Mouse (Mus musculus): ENCODE measurements around the gene Wipf2. TPM values are rescaled to one million over a fixed set of nuclear protein-coding genes. Genes with fewer than 3 reads are reported as not detected.

The Wipf2 gene
- polyA plus RNA-seq, 1 experiment from 2014 or later: 3.8 TPM

- Histone ChIP-seq H3K36me3 (ENCODE audit: control insufficient read depth, insufficient read depth, low read length) (no peaks in the 10 kb centered on the region), H3K27me3 (ENCODE audit: control insufficient read depth, insufficient read depth, low read length) (no peaks in the 10 kb centered on the region), H3K9ac (ENCODE audit: low read depth, low read length) (peak overlapping the region; percentile 77), H3K9me3 (replicated peaks; ENCODE audit: control insufficient read depth, low read length) (no peaks in the 10 kb centered on the region), H3K27ac (ENCODE audit: low read depth, low read length) (peak overlapping the region; percentile 93; the same call in 1 of the 2 replicates), H3K4me1 (ENCODE audit: control insufficient read depth, insufficient read depth, low read length) (peaks cover 75% of the 10 kb centered on the region), H3K4me2 (peak overlapping the region; percentile 75), H3K4me3 (ENCODE audit: low read depth, low read length) (peak overlapping the region; percentile 63)
- WGBS (ENCODE audit: insufficient replicate concordance): 40% methylated on average over 7 of the region's 7 CpGs
- no peak for ATAC-seq (replicated peaks; ENCODE audit: insufficient number of reproducible peaks, low FRiP score, low TSS enrichment)
Observed at GRCm38 (mm10) chr11:98938701-98939083, 75.3 kb downstream of the Wipf2 start.

GRCm38 (mm10) chr11:98939084-98939952 is 75.9 kb downstream of the Wipf2 start:
- Histone ChIP-seq H3K9me3 (replicated peaks; ENCODE audit: control insufficient read depth, low read length) (no peaks in the 10 kb centered on the region), H3K27me3 (ENCODE audit: control insufficient read depth, insufficient read depth, low read length) (no peaks in the 10 kb centered on the region), H3K4me2 (peak overlapping the region; percentile 75), H3K4me1 (ENCODE audit: control insufficient read depth, insufficient read depth, low read length) (peaks cover 82% of the 10 kb centered on the region), H3K36me3 (ENCODE audit: control insufficient read depth, insufficient read depth, low read length) (no peaks in the 10 kb centered on the region), H3K9ac (ENCODE audit: low read depth, low read length) (peak overlapping the region; percentile 77), H3K4me3 (ENCODE audit: low read depth, low read length) (peak overlapping the region; percentile 63), H3K27ac (ENCODE audit: low read depth, low read length) (peak overlapping the region; percentile 100; the same call in 1 of the 2 replicates)
- no peak for ATAC-seq (replicated peaks; ENCODE audit: insufficient number of reproducible peaks, low FRiP score, low TSS enrichment)
- 40% methylated on average over 15 of the region's 15 CpGs for WGBS (ENCODE audit: insufficient replicate concordance)

- peak overlapping the region; percentile 100 for H3K27ac ChIP-seq (ENCODE audit: low read depth, low read length)
- peak overlapping the region; percentile 77 for H3K9ac ChIP-seq (ENCODE audit: low read depth, low read length)
- peaks cover 89% of the 10 kb centered on the region for H3K4me1 ChIP-seq (ENCODE audit: control insufficient read depth, insufficient read depth, low read length)
- H3K4me3 ChIP-seq (ENCODE audit: low read depth, low read length): peak overlapping the region; percentile 63
- peak overlapping the region; percentile 75 for H3K4me2 ChIP-seq
- no peaks in the 10 kb centered on the region for H3K9me3 ChIP-seq (replicated peaks; ENCODE audit: control insufficient read depth, low read length)
- no peaks in the 10 kb centered on the region for H3K36me3 ChIP-seq (ENCODE audit: control insufficient read depth, insufficient read depth, low read length)
- no peaks in the 10 kb centered on the region for H3K27me3 ChIP-seq (ENCODE audit: control insufficient read depth, insufficient read depth, low read length)
- ATAC-seq (replicated peaks; ENCODE audit: insufficient number of reproducible peaks, low FRiP score, low TSS enrichment): no peak
- WGBS (ENCODE audit: insufficient replicate concordance): 39% methylated on average over 11 of the region's 11 CpGs
Observed at GRCm38 (mm10) chr11:98939953-98940641, 76.7 kb downstream of the Wipf2 start.

- WGBS (ENCODE audit: insufficient replicate concordance): 35% methylated on average over 3 of the region's 3 CpGs
- H3K27me3 ChIP-seq (ENCODE audit: control insufficient read depth, insufficient read depth, low read length): no peaks in the 10 kb centered on the region
- peak overlapping the region; percentile 75 for H3K4me2 ChIP-seq
- H3K27ac ChIP-seq (ENCODE audit: low read depth, low read length): peak overlapping the region; percentile 100
- no peaks in the 10 kb centered on the region for H3K9me3 ChIP-seq (replicated peaks; ENCODE audit: control insufficient read depth, low read length)
- no peak for ATAC-seq (replicated peaks; ENCODE audit: insufficient number of reproducible peaks, low FRiP score, low TSS enrichment)
- H3K4me3 ChIP-seq (ENCODE audit: low read depth, low read length): peak overlapping the region; percentile 63
- peaks cover 90% of the 10 kb centered on the region for H3K4me1 ChIP-seq (ENCODE audit: control insufficient read depth, insufficient read depth, low read length)
- H3K9ac ChIP-seq (ENCODE audit: low read depth, low read length): peak overlapping the region; percentile 77
- H3K36me3 ChIP-seq (ENCODE audit: control insufficient read depth, insufficient read depth, low read length): no peaks in the 10 kb centered on the region
Observed at GRCm38 (mm10) chr11:98940776-98941175, 77.3 kb downstream of the Wipf2 start.

- H3K27me3 ChIP-seq (ENCODE audit: control insufficient read depth, insufficient read depth, low read length): no peaks in the 10 kb centered on the region
- WGBS (ENCODE audit: insufficient replicate concordance): 3% methylated on average over 12 of the region's 12 CpGs
- H3K9ac ChIP-seq (ENCODE audit: low read depth, low read length): peak overlapping the region; percentile 77
- H3K36me3 ChIP-seq (ENCODE audit: control insufficient read depth, insufficient read depth, low read length): no peaks in the 10 kb centered on the region
- H3K9me3 ChIP-seq (replicated peaks; ENCODE audit: control insufficient read depth, low read length): no peaks in the 10 kb centered on the region
- no peak for ATAC-seq (replicated peaks; ENCODE audit: insufficient number of reproducible peaks, low FRiP score, low TSS enrichment)
- H3K4me1 ChIP-seq (ENCODE audit: control insufficient read depth, insufficient read depth, low read length): peaks cover 88% of the 10 kb centered on the region
- H3K27ac ChIP-seq (ENCODE audit: low read depth, low read length): peak overlapping the region; percentile 100
- peak overlapping the region; percentile 63 for H3K4me3 ChIP-seq (ENCODE audit: low read depth, low read length)
- H3K4me2 ChIP-seq: peak overlapping the region; percentile 75
Observed at GRCm38 (mm10) chr11:98941341-98941825, 77.9 kb downstream of the Wipf2 start.

- 7% methylated on average over 15 of the region's 15 CpGs for WGBS (ENCODE audit: insufficient replicate concordance)
- peak; percentile 15; the same call in 1 of the 2 replicates for ATAC-seq (replicated peaks; ENCODE audit: insufficient number of reproducible peaks, low FRiP score, low TSS enrichment)
Observed at GRCm38 (mm10) chr11:98941826-98942550, 78.5 kb downstream of the Wipf2 start.

GRCm38 (mm10) chr11:98942555-98942922 is 79.1 kb downstream of the Wipf2 start:
- Histone ChIP-seq H3K4me2 (peak overlapping the region; percentile 75), H3K27ac (ENCODE audit: low read depth, low read length) (peak overlapping the region; percentile 100), H3K27me3 (ENCODE audit: control insufficient read depth, insufficient read depth, low read length) (no peaks in the 10 kb centered on the region), H3K36me3 (ENCODE audit: control insufficient read depth, insufficient read depth, low read length) (no peaks in the 10 kb centered on the region), H3K4me1 (ENCODE audit: control insufficient read depth, insufficient read depth, low read length) (peaks cover 87% of the 10 kb centered on the region), H3K9me3 (replicated peaks; ENCODE audit: control insufficient read depth, low read length) (no peaks in the 10 kb centered on the region), H3K4me3 (ENCODE audit: low read depth, low read length) (peak overlapping the region; percentile 63), H3K9ac (ENCODE audit: low read depth, low read length) (peak overlapping the region; percentile 77)
- 44% methylated on average over 3 of the region's 3 CpGs for WGBS (ENCODE audit: insufficient replicate concordance)
- ATAC-seq (replicated peaks; ENCODE audit: insufficient number of reproducible peaks, low FRiP score, low TSS enrichment): no peak

More at GRCm38 (mm10) chr11:98941826-98942550, 78.5 kb downstream of the Wipf2 start:
- H3K9ac ChIP-seq (ENCODE audit: low read depth, low read length): peak overlapping the region; percentile 77
- H3K27me3 ChIP-seq (ENCODE audit: control insufficient read depth, insufficient read depth, low read length): no peaks in the 10 kb centered on the region
- peak overlapping the region; percentile 75 for H3K4me2 ChIP-seq
- H3K4me3 ChIP-seq (ENCODE audit: low read depth, low read length): peak overlapping the region; percentile 63
- peak overlapping the region; percentile 100 for H3K27ac ChIP-seq (ENCODE audit: low read depth, low read length)
- H3K36me3 ChIP-seq (ENCODE audit: control insufficient read depth, insufficient read depth, low read length): no peaks in the 10 kb centered on the region
- peaks cover 83% of the 10 kb centered on the region for H3K4me1 ChIP-seq (ENCODE audit: control insufficient read depth, insufficient read depth, low read length)
- H3K9me3 ChIP-seq (replicated peaks; ENCODE audit: control insufficient read depth, low read length): no peaks in the 10 kb centered on the region

Measured in heart, embryonic 11.5 days (tissue).